Comparison of ENCODE assay signal across 29 mouse cellular contexts in genomic region chr7:121913944-121914343, GRCm38 (mm10). TPM values are rescaled to one million over a fixed set of nuclear protein-coding genes. Genes with fewer than 3 reads are reported as not detected.
DNase-seq lines count a peak whose midpoint lies in the region; ATAC-seq and TF ChIP-seq lines count a peak whose summit lies in the region.
"Had no signal": no experiment of that assay in that cellular context is flagged by ENCODE, and none has a peak within 500 bp of the region (broad histone marks: within the 10 kb centered on the region; RNA-seq: fewer than 3 reads in every experiment).

No protein-coding gene starts in this region.

- no peak overlapping the region for H3K4me2 ChIP-seq in kidney, postnatal 0 days (ENCODE audit: low read length)
- no peak overlapping the region for H3K4me2 ChIP-seq in lung, embryonic 16.5 days (ENCODE audit: low read depth, low read length)
- no peak overlapping the region for H3K4me2 ChIP-seq in intestine, embryonic 16.5 days (ENCODE audit: low read depth, low read length)
- H3K4me2 ChIP-seq: embryonic facial prominence, embryonic 12.5 days; embryonic facial prominence, embryonic 15.5 days; heart, embryonic 12.5 days; heart, embryonic 15.5 days; hindbrain, embryonic 13.5 days had no signal

- no peaks in the 10 kb centered on the region for H3K27me3 ChIP-seq in kidney, postnatal 0 days (ENCODE audit: insufficient read depth, low read length)
- H3K27me3 ChIP-seq in lung, embryonic 16.5 days (ENCODE audit: control insufficient read depth, insufficient read depth, low read depth, low read length), result no peaks in the 10 kb centered on the region
- H3K27me3 ChIP-seq in intestine, embryonic 16.5 days (replicated peaks; ENCODE audit: control insufficient read depth, insufficient read depth, low read length), result no peaks in the 10 kb centered on the region
- H3K27me3 ChIP-seq: embryonic facial prominence, embryonic 12.5 days; embryonic facial prominence, embryonic 15.5 days; heart, embryonic 15.5 days; hindbrain, embryonic 13.5 days had no signal

- TF ChIP-seq CTCF in kidney, postnatal 0 days (IDR thresholded peaks at IDR 0.05; ENCODE audit: low read depth), result no peak

- ATAC-seq in kidney, postnatal 0 days (replicated peaks; ENCODE audit: low FRiP score, low read depth), result no peak
- ATAC-seq in lung, embryonic 16.5 days (ENCODE audit: low read depth), result 0 out of 2 replicates have a peak, but pooled peaks have one; percentile 19
- peak; percentile 63; the same call in 1 of the 2 replicates for ATAC-seq in intestine, embryonic 16.5 days
- ATAC-seq: CD4-positive, CD25-positive, alpha-beta regulatory T cell, adult 4 months; forebrain, embryonic 14.5 days; forebrain, postnatal 0 days had no signal

- H3K27ac ChIP-seq in kidney, postnatal 0 days, result no peak overlapping the region
- no peak overlapping the region for H3K27ac ChIP-seq in lung, embryonic 16.5 days (ENCODE audit: low read length)
- no peak overlapping the region for H3K27ac ChIP-seq in intestine, embryonic 16.5 days (ENCODE audit: low read length)
- H3K27ac ChIP-seq: embryonic facial prominence, embryonic 12.5 days; embryonic facial prominence, embryonic 15.5 days; gastrocnemius, adult 2 months; heart, embryonic 15.5 days; hindbrain, embryonic 10.5 days; hindbrain, embryonic 13.5 days had no signal

- H3K9me3 ChIP-seq in kidney, postnatal 0 days (replicated peaks; ENCODE audit: low read length), result no peaks in the 10 kb centered on the region
- no peaks in the 10 kb centered on the region for H3K9me3 ChIP-seq in lung, embryonic 16.5 days (ENCODE audit: control insufficient read depth, low read length)
- H3K9me3 ChIP-seq in intestine, embryonic 16.5 days (ENCODE audit: control insufficient read depth, low read length), result no peaks in the 10 kb centered on the region
- H3K9me3 ChIP-seq: embryonic facial prominence, embryonic 12.5 days; embryonic facial prominence, embryonic 15.5 days; heart, embryonic 12.5 days; heart, embryonic 15.5 days; hindbrain, embryonic 10.5 days; hindbrain, embryonic 13.5 days had no signal

- no peak overlapping the region for H3K9ac ChIP-seq in kidney, postnatal 0 days (ENCODE audit: low read depth, low read length)
- no peak overlapping the region for H3K9ac ChIP-seq in lung, embryonic 16.5 days (ENCODE audit: low read length)
- H3K9ac ChIP-seq in intestine, embryonic 16.5 days (ENCODE audit: low read depth, low read length), result no peak overlapping the region
- H3K9ac ChIP-seq: embryonic facial prominence, embryonic 12.5 days; embryonic facial prominence, embryonic 15.5 days; forebrain, postnatal 0 days; heart, embryonic 12.5 days; heart, embryonic 15.5 days; hindbrain, embryonic 13.5 days had no signal

- H3K4me3 ChIP-seq in kidney, postnatal 0 days (replicated peaks; ENCODE audit: low read depth, low read length), result no peak overlapping the region
- no peak overlapping the region for H3K4me3 ChIP-seq in lung, embryonic 16.5 days (ENCODE audit: low read length)
- no peak overlapping the region for H3K4me3 ChIP-seq in intestine, embryonic 16.5 days (ENCODE audit: low read length)
- H3K4me3 ChIP-seq: embryonic facial prominence, embryonic 12.5 days; embryonic facial prominence, embryonic 15.5 days; gastrocnemius, adult 2 months; heart, embryonic 12.5 days; heart, embryonic 15.5 days; hindbrain, embryonic 10.5 days; hindbrain, embryonic 13.5 days had no signal

- no peaks in the 10 kb centered on the region for H3K4me1 ChIP-seq in kidney, postnatal 0 days (replicated peaks; ENCODE audit: insufficient read depth, low read length)
- H3K4me1 ChIP-seq in lung, embryonic 16.5 days (replicated peaks; ENCODE audit: control insufficient read depth, insufficient read depth, low read length), result no peaks in the 10 kb centered on the region
- H3K4me1 ChIP-seq in intestine, embryonic 16.5 days (ENCODE audit: control insufficient read depth, insufficient read depth, low read length), result no peaks in the 10 kb centered on the region
- H3K4me1 ChIP-seq: embryonic facial prominence, embryonic 12.5 days; heart, embryonic 15.5 days; hindbrain, embryonic 13.5 days had no signal

- 50% methylated on average over 6 of the region's 6 CpGs for WGBS in kidney, postnatal 0 days
- 51% methylated on average over 6 of the region's 6 CpGs for WGBS in lung, embryonic 16.5 days
- 40% methylated on average over 6 of the region's 6 CpGs for WGBS in intestine, embryonic 16.5 days

- DNase-seq in kidney, postnatal 0 days (ENCODE audit: low spot score), result peak; percentile 25
- DNase-seq in kidney, adult 11 months, result no peak
- DNase-seq in lung, postnatal 4 days, result no peak
- no peak for DNase-seq in gastrocnemius, adult 8-10 months (ENCODE audit: low spot score in 2 of 2)
- DNase-seq: adrenal gland, adult 2 months; adrenal gland, postnatal 14 days; cerebellum, adult 11 months; cerebellum, adult 2 months; cerebellum, adult 9-11 months; cerebellum, postnatal 25 days; forebrain, postnatal 0 days; gastrocnemius, adult 2 months; gastrocnemius, postnatal 25 days; heart, adult 18-20 months; heart, postnatal 10 days; heart, postnatal 36 days had no signal

- no peaks in the 10 kb centered on the region for H3K36me3 ChIP-seq in kidney, postnatal 0 days (ENCODE audit: insufficient read depth, low read length)
- no peaks in the 10 kb centered on the region for H3K36me3 ChIP-seq in lung, embryonic 16.5 days (ENCODE audit: control insufficient read depth, insufficient read depth, low read length)
- no peaks in the 10 kb centered on the region for H3K36me3 ChIP-seq in intestine, embryonic 16.5 days (ENCODE audit: control insufficient read depth, insufficient read depth, low read length)
- H3K36me3 ChIP-seq: embryonic facial prominence, embryonic 12.5 days; embryonic facial prominence, embryonic 15.5 days; heart, embryonic 12.5 days; heart, embryonic 15.5 days; hindbrain, embryonic 10.5 days; hindbrain, embryonic 13.5 days had no signal

RNA-seq across cellular contexts. Expression of gene Scnn1b, which starts 49.1 kb away (rescaled TPM):
- polyA plus RNA-seq in kidney, postnatal 0 days (2015; fragmentation: Nextera tagmentation; extraction: Ambion mirVana), result 74.1 and 82.9 TPM in 2 replicates
- 7.1 and 7.4 TPM in 2 replicates for polyA plus RNA-seq in lung, embryonic 16.5 days (2015; fragmentation: Nextera tagmentation; extraction: Ambion mirVana)
- 0.13 and 0.20 TPM in 2 replicates for polyA plus RNA-seq in intestine, embryonic 16.5 days (2015; fragmentation: Nextera tagmentation; extraction: Ambion mirVana)
- total RNA-seq in gastrocnemius, adult 8-10 months (2022), result under 1 TPM in 1 of 4 experiments, not detected in 3; 0.29 TPM
- total RNA-seq: adrenal gland, adult 2 months; adrenal gland, postnatal 14 days; common myeloid progenitor, adult 5-6 weeks; heart, adult 18-20 months; heart, postnatal 10 days; heart, postnatal 36 days; MEL had no signal
- polyA plus RNA-seq: C2C12; CD4-positive, CD25-positive, alpha-beta regulatory T cell, adult 4 months; heart, embryonic 12.5 days; hindbrain, embryonic 13.5 days had no signal
